In genomic region chr11:59218389-59218998, GRCm38 (mm10) we compare ENCODE assay signal across 11 mouse cellular contexts. TPM values are rescaled to one million over a fixed set of nuclear protein-coding genes. Genes with fewer than 3 reads are reported as not detected.
DNase-seq lines count a peak whose midpoint lies in the region; ATAC-seq lines count a peak whose summit lies in the region.
"Had no signal": no experiment of that assay in that cellular context is flagged by ENCODE, and none has a peak within 500 bp of the region (broad histone marks: within the 10 kb centered on the region; RNA-seq: fewer than 3 reads in every experiment).

No protein-coding gene starts in this region.

- peak; percentile 68 for DNase-seq in urinary bladder, postnatal 14 days (ENCODE audit: low spot score)
- DNase-seq in urinary bladder, postnatal 10 days (ENCODE audit: low spot score), result no peak
- DNase-seq in adrenal gland, postnatal 4 days (ENCODE audit: low spot score in 2 of 2), result no peak
- DNase-seq in thymus, adult 18-20 months, result no peak
- DNase-seq in forebrain, embryonic 10.5 days (ENCODE audit: extremely low spot score, low spot score), result no peak
- DNase-seq: adrenal gland, adult 2 months had no signal

- H3K27ac ChIP-seq in intestine, embryonic 15.5 days, result peak overlapping the region; percentile 14; the same call in 1 of the 2 replicates
- no peak overlapping the region for H3K27ac ChIP-seq in limb, embryonic 13.5 days
- H3K27ac ChIP-seq in forebrain, embryonic 10.5 days, result no peak overlapping the region
- H3K27ac ChIP-seq: hindbrain, embryonic 15.5 days had no signal

- no peaks in the 10 kb centered on the region for H3K36me3 ChIP-seq in intestine, embryonic 15.5 days
- H3K36me3 ChIP-seq in limb, embryonic 13.5 days, result peaks cover 63% of the 10 kb centered on the region
- H3K36me3 ChIP-seq in forebrain, embryonic 10.5 days (replicated peaks), result peaks cover 96% of the 10 kb centered on the region
- H3K36me3 ChIP-seq: hindbrain, embryonic 15.5 days had no signal

- H3K4me3 ChIP-seq in intestine, embryonic 15.5 days (replicated peaks), result no peak overlapping the region
- H3K4me3 ChIP-seq in limb, embryonic 13.5 days, result no peak overlapping the region
- H3K4me3 ChIP-seq in forebrain, embryonic 10.5 days, result no peak overlapping the region
- H3K4me3 ChIP-seq: hindbrain, embryonic 15.5 days had no signal

- H3K9ac ChIP-seq in intestine, embryonic 15.5 days, result no peak overlapping the region
- H3K9ac ChIP-seq in limb, embryonic 13.5 days, result no peak overlapping the region
- H3K9ac ChIP-seq: hindbrain, embryonic 15.5 days had no signal

- no peaks in the 10 kb centered on the region for H3K9me3 ChIP-seq in intestine, embryonic 15.5 days
- H3K9me3 ChIP-seq in limb, embryonic 13.5 days, result no peaks in the 10 kb centered on the region
- H3K9me3 ChIP-seq in forebrain, embryonic 10.5 days, result no peaks in the 10 kb centered on the region
- H3K9me3 ChIP-seq: hindbrain, embryonic 15.5 days had no signal

- peaks cover 32% of the 10 kb centered on the region for H3K4me1 ChIP-seq in intestine, embryonic 15.5 days (replicated peaks)
- H3K4me1 ChIP-seq in limb, embryonic 13.5 days, result peaks cover 7% of the 10 kb centered on the region
- H3K4me1 ChIP-seq in forebrain, embryonic 10.5 days, result 0 out of 2 replicates have a peak, but pooled peaks cover 8% of the 10 kb centered on the region

- no peaks in the 10 kb centered on the region for H3K27me3 ChIP-seq in intestine, embryonic 15.5 days (replicated peaks)
- no peaks in the 10 kb centered on the region for H3K27me3 ChIP-seq in limb, embryonic 13.5 days
- H3K27me3 ChIP-seq in forebrain, embryonic 10.5 days (ENCODE audit: poor library complexity, severe bottlenecking), result no peaks in the 10 kb centered on the region
- H3K27me3 ChIP-seq: hindbrain, embryonic 15.5 days had no signal

- peak; percentile 83 for ATAC-seq in intestine, embryonic 15.5 days
- no peak for ATAC-seq in limb, embryonic 13.5 days (ENCODE audit: low FRiP score, low read depth)

- H3K4me2 ChIP-seq in intestine, embryonic 15.5 days (replicated peaks), result 0 out of 2 replicates have a peak overlapping the region, but pooled peaks have one; percentile 21
- H3K4me2 ChIP-seq in limb, embryonic 13.5 days (replicated peaks), result peak overlapping the region; percentile 7; the same call in 1 of the 2 replicates
- H3K4me2 ChIP-seq: hindbrain, embryonic 15.5 days had no signal

- 55% methylated on average over 4 of the region's 4 CpGs for WGBS in intestine, embryonic 15.5 days
- WGBS in limb, embryonic 13.5 days, result 84% methylated on average over 4 of the region's 4 CpGs
- 85% methylated on average over 4 of the region's 4 CpGs for WGBS in forebrain, embryonic 10.5 days

RNA-seq across cellular contexts. Expression of gene Arf1, which starts 9.6 kb away (rescaled TPM):
- 688 and 694 TPM in 2 replicates for polyA plus RNA-seq in intestine, embryonic 15.5 days (2015; fragmentation: Nextera tagmentation; extraction: Ambion mirVana)
- polyA plus RNA-seq in limb, embryonic 13.5 days (2015; fragmentation: Nextera tagmentation; extraction: Ambion mirVana), result 702 and 716 TPM in 2 replicates
- total RNA-seq in adrenal gland, postnatal 4 days (2021), result 100 to 1,000 TPM; 375 to 388 TPM
- 613 and 629 TPM in 2 replicates for polyA plus RNA-seq in forebrain, embryonic 10.5 days (2016; fragmentation: Nextera tagmentation; extraction: Ambion mirVana)

RNA-seq across cellular contexts. Expression of gene 2310033P09Rik, which starts 10.4 kb away (rescaled TPM):
- polyA plus RNA-seq in intestine, embryonic 15.5 days (2015; fragmentation: Nextera tagmentation; extraction: Ambion mirVana), result 29.1 and 30.2 TPM in 2 replicates
- polyA plus RNA-seq in limb, embryonic 13.5 days (2015; fragmentation: Nextera tagmentation; extraction: Ambion mirVana), result 34.1 and 37.4 TPM in 2 replicates
- 10 to 100 TPM; 27.3 to 32.2 TPM for total RNA-seq in adrenal gland, postnatal 4 days (2021)
- polyA plus RNA-seq in forebrain, embryonic 10.5 days (2016; fragmentation: Nextera tagmentation; extraction: Ambion mirVana), result 44.8 and 46.8 TPM in 2 replicates

RNA-seq across cellular contexts. Expression of gene Mrpl55, which starts 16.2 kb away (rescaled TPM):
- 101 and 103 TPM in 2 replicates for polyA plus RNA-seq in intestine, embryonic 15.5 days (2015; fragmentation: Nextera tagmentation; extraction: Ambion mirVana)
- polyA plus RNA-seq in limb, embryonic 13.5 days (2015; fragmentation: Nextera tagmentation; extraction: Ambion mirVana), result 90.5 and 91.5 TPM in 2 replicates
- total RNA-seq in adrenal gland, postnatal 4 days (2021), result 10 to 100 TPM; 52.0 to 57.9 TPM
- 123 and 130 TPM in 2 replicates for polyA plus RNA-seq in forebrain, embryonic 10.5 days (2016; fragmentation: Nextera tagmentation; extraction: Ambion mirVana)

RNA-seq across cellular contexts. Expression of gene Guk1, which starts 26.5 kb away (rescaled TPM):
- 109 and 126 TPM in 2 replicates for polyA plus RNA-seq in intestine, embryonic 15.5 days (2015; fragmentation: Nextera tagmentation; extraction: Ambion mirVana)
- 136 and 138 TPM in 2 replicates for polyA plus RNA-seq in limb, embryonic 13.5 days (2015; fragmentation: Nextera tagmentation; extraction: Ambion mirVana)
- 10 to 100 TPM; 58.9 to 62.8 TPM for total RNA-seq in adrenal gland, postnatal 4 days (2021)
- polyA plus RNA-seq in forebrain, embryonic 10.5 days (2016; fragmentation: Nextera tagmentation; extraction: Ambion mirVana), result 129 and 135 TPM in 2 replicates

RNA-seq across cellular contexts. Expression of gene Gjc2, which starts 35.5 kb away (rescaled TPM):
- 1.1 and 1.3 TPM in 2 replicates for polyA plus RNA-seq in intestine, embryonic 15.5 days (2015; fragmentation: Nextera tagmentation; extraction: Ambion mirVana)
- polyA plus RNA-seq in limb, embryonic 13.5 days (2015; fragmentation: Nextera tagmentation; extraction: Ambion mirVana), result 0.25 and 0.47 TPM in 2 replicates
- total RNA-seq in adrenal gland, postnatal 4 days (2021), result under 1 TPM; 0.59 to 0.62 TPM
- polyA plus RNA-seq in forebrain, embryonic 10.5 days (2016; fragmentation: Nextera tagmentation; extraction: Ambion mirVana), result not detected in 2 replicates
- total RNA-seq: common myeloid progenitor, adult 5-6 weeks; monocyte, adult 5-6 weeks had no signal
